Mouse (Mus musculus) cerebellum, adult 11 months (tissue): Measurements from ENCODE around the gene R3hdm2.

ENCODE experiments used
- DNase-seq: peaks from one replicate; pipeline ENCODE4 v3.0.0; 2022

R3hdm2 gene

GRCm38 (mm10) chr10:127353909-127354895, 25.9 kb upstream of the R3hdm2 start, which contains the start of gene Inhbe:
Inhbe (minus strand) TSS chr10:127354411.
- DNase-seq = no peak

- DNase-seq = no peak
These were observed 24.8 kb upstream of the R3hdm2 start for GRCm38 (mm10) chr10:127355336-127355735.

GRCm38 (mm10) chr10:127360714-127361113, 19.4 kb upstream of the R3hdm2 start:
- DNase-seq = no peak

- DNase-seq = no peak
These were observed 13.0 kb upstream of the R3hdm2 start for GRCm38 (mm10) chr10:127367116-127367515.

GRCm38 (mm10) chr10:127368273-127368672, 11.9 kb upstream of the R3hdm2 start:
- DNase-seq = no peak

GRCm38 (mm10) chr10:127369834-127370820, 10.0 kb upstream of the R3hdm2 start, which contains the start of gene Inhbc:
Inhbc (minus strand) TSS chr10:127370431.
- no peak for DNase-seq

GRCm38 (mm10) chr10:127371023-127371422, 9.1 kb upstream of the R3hdm2 start:
- DNase-seq = no peak

- no peak for DNase-seq
These were observed 2.4 kb upstream of the R3hdm2 start for GRCm38 (mm10) chr10:127377700-127378099.

- no peak for DNase-seq
These were observed 473 bp upstream of the R3hdm2 start for GRCm38 (mm10) chr10:127379654-127380053.

GRCm38 (mm10) chr10:127380767-127381742, 928 bp downstream of the R3hdm2 start:
- DNase-seq = peak; percentile 39

GRCm38 (mm10) chr10:127381743-127382134, 1.6 kb downstream of the R3hdm2 start:
- no peak for DNase-seq

GRCm38 (mm10) chr10:127391774-127392173, 11.6 kb downstream of the R3hdm2 start:
- no peak for DNase-seq

GRCm38 (mm10) chr10:127404701-127405100, 24.6 kb downstream of the R3hdm2 start:
- DNase-seq = no peak

- DNase-seq = no peak
These were observed 27.3 kb downstream of the R3hdm2 start for GRCm38 (mm10) chr10:127407391-127407790.

- no peak for DNase-seq
These were observed 32.0 kb downstream of the R3hdm2 start for GRCm38 (mm10) chr10:127412101-127412500.

- no peak for DNase-seq
These were observed 32.6 kb downstream of the R3hdm2 start for GRCm38 (mm10) chr10:127412776-127413175.

GRCm38 (mm10) chr10:127413585-127413984, 33.5 kb downstream of the R3hdm2 start:
- no peak for DNase-seq

- DNase-seq = no peak
These were observed 34.0 kb downstream of the R3hdm2 start for GRCm38 (mm10) chr10:127414141-127414540.

- no peak for DNase-seq
These were observed 40.0 kb downstream of the R3hdm2 start for GRCm38 (mm10) chr10:127420131-127420530.

GRCm38 (mm10) chr10:127420676-127421353, 40.7 kb downstream of the R3hdm2 start:
- DNase-seq = peak; percentile 27

GRCm38 (mm10) chr10:127422047-127422446, 41.9 kb downstream of the R3hdm2 start:
- DNase-seq = peak; percentile 37
